Mouse (Mus musculus) heart, embryonic 11.5 days (tissue): Measurements from ENCODE around the gene Prr5l. TPM values are rescaled to one million over a fixed set of nuclear protein-coding genes. Genes with fewer than 3 reads are reported as not detected.

Experiments
- ATAC-seq: fragments of 200-750 bp; cut with Nextera tagmentation; replicated peaks from 2 replicates; pipeline ENCODE4 v1.8.0; 2017; ENCODE audit warnings: moderate library complexity; ENCODE audit not compliant: insufficient number of reproducible peaks, low FRiP score, low TSS enrichment
- H3K27ac ChIP-seq: fragments of 300-500 bp; sonication (generic); 2 replicates; pipeline ENCODE4 v1.5.1; 2014; ENCODE audit warnings: mild to moderate bottlenecking, low read depth, low read length
- H3K27me3 ChIP-seq: fragments of 300-500 bp; sonication (generic); 2 replicates; pipeline ENCODE4 v1.6.1; 2014; ENCODE audit warnings: mild to moderate bottlenecking, low read length, mixed read lengths; ENCODE audit not compliant: control insufficient read depth, insufficient read depth
- H3K36me3 ChIP-seq: fragments of 300-500 bp; sonication (generic); 2 replicates; pipeline ENCODE4 v1.6.1; 2014; ENCODE audit warnings: mild to moderate bottlenecking, low read length, moderate library complexity, mixed read lengths; ENCODE audit not compliant: control insufficient read depth, insufficient read depth
- H3K4me1 ChIP-seq: fragments of 300-500 bp; sonication (generic); 2 replicates; pipeline ENCODE4 v1.6.1; 2014; ENCODE audit warnings: low read length; ENCODE audit not compliant: control insufficient read depth, insufficient read depth
- H3K4me2 ChIP-seq: fragments of 300-500 bp; sonication (generic); 2 replicates; pipeline ENCODE4 v1.6.1; 2014; ENCODE audit warnings: mild to moderate bottlenecking, moderate library complexity
- H3K4me3 ChIP-seq: fragments of 300-500 bp; sonication (generic); 2 replicates; pipeline ENCODE4 v1.5.1; 2014; ENCODE audit warnings: low read depth, low read length
- H3K9ac ChIP-seq: fragments of 300-500 bp; sonication (generic); 2 replicates; pipeline ENCODE4 v1.6.1; 2014; ENCODE audit warnings: mild to moderate bottlenecking, low read depth, low read length, moderate library complexity
- H3K9me3 ChIP-seq: fragments of 300-500 bp; sonication (generic); replicated peaks from 2 replicates; pipeline ENCODE4 v1.6.1; 2016; ENCODE audit warnings: low read length; ENCODE audit not compliant: control insufficient read depth
- WGBS: fragments of 180-500 bp; shearing (Covaris S2); extraction: QIAGEN DNeasy Blood & Tissue Kit; methylation state at CpG from one replicate; pipeline ENCODE4 v1.1.7; 2014; ENCODE audit not compliant: insufficient replicate concordance; 5-methylcytosine and 5-hydroxymethylcytosine counted together
- polyA plus RNA-seq: library from polyadenylated mRNA; unstranded; fragments of >200 nt; fragmentation: Nextera tagmentation; extraction: Ambion mirVana; gene quantifications from 2 replicates; pipeline ENCODE4 v1.2.1, GENCODE M21; 2014

The Prr5l gene
- polyA plus RNA-seq, 1 experiment from 2014 or later: 9.2 TPM

GRCm38 (mm10) chr2:101722370-101723332 is 160.2 kb downstream of the Prr5l start:
- Histone ChIP-seq H3K27ac (peak overlapping the region; percentile 65), H3K9me3 (no peaks in the 10 kb centered on the region), H3K36me3 (no peaks in the 10 kb centered on the region), H3K4me2 (no peak overlapping the region), H3K9ac (no peak overlapping the region), H3K27me3 (no peaks in the 10 kb centered on the region), H3K4me1 (peaks cover 18% of the 10 kb centered on the region), H3K4me3 (no peak overlapping the region)
- WGBS: 45% methylated on average over 8 of the region's 8 CpGs
- no peak; the same call in 1 of the 2 replicates for ATAC-seq

DNA sequence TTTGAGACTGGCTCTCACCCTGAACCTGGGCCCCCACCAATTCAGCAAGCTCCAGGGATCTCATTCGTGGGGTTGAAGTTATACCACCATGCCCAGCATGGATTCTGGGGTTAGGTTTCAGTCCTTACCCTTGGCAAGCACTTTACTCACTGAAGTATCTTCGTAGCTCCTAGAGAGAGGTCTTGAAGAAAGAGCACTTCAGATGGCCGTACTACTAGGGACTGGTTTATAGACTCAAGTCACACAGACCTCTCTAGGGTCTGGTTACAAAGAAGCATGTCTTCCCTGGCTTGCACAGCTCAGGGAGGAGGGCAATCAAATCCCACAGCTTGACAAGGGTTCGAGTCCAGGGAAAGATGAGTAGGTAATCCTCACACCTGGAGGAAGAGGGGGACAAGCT is 161.0 kb downstream of the Prr5l start:
- no peak overlapping the region for H3K4me2 ChIP-seq
- peak overlapping the region; percentile 65; the same call in 1 of the 2 replicates for H3K27ac ChIP-seq
- no peak overlapping the region for H3K9ac ChIP-seq
- no peaks in the 10 kb centered on the region for H3K9me3 ChIP-seq
- ATAC-seq: no peak
- peaks cover 18% of the 10 kb centered on the region for H3K4me1 ChIP-seq
- no peaks in the 10 kb centered on the region for H3K27me3 ChIP-seq
- H3K4me3 ChIP-seq: no peak overlapping the region
- H3K36me3 ChIP-seq: no peaks in the 10 kb centered on the region
- 83% methylated on average over 4 of the region's 4 CpGs for WGBS

DNA sequence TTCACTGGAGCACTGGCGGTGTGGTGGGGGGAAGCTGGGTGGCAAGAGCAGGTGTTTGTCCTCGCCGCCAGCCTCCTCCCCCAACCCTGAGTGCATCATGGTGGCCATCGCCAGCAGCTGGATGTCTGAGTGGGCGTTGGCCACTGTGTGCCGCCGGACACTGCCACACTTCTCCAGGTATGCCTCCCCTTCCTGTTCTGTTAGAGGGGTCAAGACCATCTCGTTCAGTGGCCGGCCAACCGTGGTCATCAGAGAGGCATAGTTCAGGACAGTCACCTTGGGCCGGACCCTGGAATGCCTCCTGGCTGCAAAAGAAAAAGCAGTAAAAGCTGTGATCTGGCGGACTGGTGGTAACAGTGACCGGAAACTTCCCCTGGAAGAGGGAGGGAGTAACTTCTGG is 165.7 kb downstream of the Prr5l start:
- Histone ChIP-seq H3K9ac (no peak overlapping the region), H3K27ac (no peak overlapping the region), H3K4me2 (no peak overlapping the region), H3K9me3 (no peaks in the 10 kb centered on the region), H3K27me3 (no peaks in the 10 kb centered on the region), H3K36me3 (no peaks in the 10 kb centered on the region), H3K4me3 (no peak overlapping the region), H3K4me1 (peaks cover under 1% of the 10 kb centered on the region)
- WGBS: 88% methylated on average over 13 of the region's 13 CpGs
- ATAC-seq: no peak

GRCm38 (mm10) chr2:101715650-101716323 is 167.0 kb downstream of the Prr5l start:
- Histone ChIP-seq H3K27me3 (no peaks in the 10 kb centered on the region), H3K36me3 (no peaks in the 10 kb centered on the region), H3K4me3 (no peak overlapping the region), H3K9me3 (no peaks in the 10 kb centered on the region), H3K27ac (no peak overlapping the region), H3K9ac (no peak overlapping the region), H3K4me2 (no peak overlapping the region), H3K4me1 (no peaks in the 10 kb centered on the region; the same call in 1 of the 2 replicates)
- no peak for ATAC-seq
- WGBS: 71% methylated on average over 8 of the region's 8 CpGs

- ATAC-seq: no peak
- Histone ChIP-seq H3K27ac (no peak overlapping the region), H3K27me3 (no peaks in the 10 kb centered on the region)
Observed at GRCm38 (mm10) chr2:101711608-101712007, 171.2 kb downstream of the Prr5l start.

DNA sequence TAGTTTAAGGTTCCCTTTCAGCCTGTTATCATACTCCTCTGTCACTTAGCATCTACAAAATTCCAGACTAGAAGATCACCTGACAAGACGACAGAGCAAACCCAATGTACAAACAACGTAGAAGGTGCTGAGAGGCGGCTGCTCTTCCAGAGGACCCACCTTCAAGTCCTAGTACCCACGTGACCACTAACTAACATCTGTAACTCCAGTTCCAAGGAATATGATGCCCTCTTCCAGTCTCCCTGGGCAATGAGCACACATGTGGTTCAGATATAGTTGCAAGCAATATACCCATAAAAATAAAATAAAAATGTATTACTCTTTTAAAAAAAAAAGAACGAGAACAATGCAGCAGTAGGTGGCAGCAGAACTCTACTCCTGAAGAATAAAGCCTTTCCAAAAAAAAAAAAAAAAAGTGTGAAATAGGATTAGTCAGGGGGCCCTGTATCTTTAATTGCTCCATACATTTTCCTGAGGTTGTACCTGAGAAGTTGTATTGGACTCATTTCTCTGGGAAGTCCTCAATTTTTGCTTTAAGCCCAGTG is 176.8 kb downstream of the Prr5l start:
- ATAC-seq: no peak
- H3K27ac ChIP-seq: no peak overlapping the region
- 43% methylated on average over 5 of the region's 5 CpGs for WGBS

More at GRCm38 (mm10) chr2:101711608-101712007, 171.2 kb downstream of the Prr5l start:
- no peaks in the 10 kb centered on the region for H3K9me3 ChIP-seq
- no peak overlapping the region for H3K4me2 ChIP-seq
- no peak overlapping the region for H3K4me3 ChIP-seq
- no peaks in the 10 kb centered on the region for H3K36me3 ChIP-seq
- no peak overlapping the region for H3K9ac ChIP-seq
- no peaks in the 10 kb centered on the region; the same call in 1 of the 2 replicates for H3K4me1 ChIP-seq
- WGBS: 57% methylated on average over 3 of the region's 3 CpGs

GRCm38 (mm10) chr2:101699284-101699683 is 183.5 kb downstream of the Prr5l start:
- no peaks in the 10 kb centered on the region for H3K4me1 ChIP-seq
- no peak for ATAC-seq
- 83% methylated on average over 4 of the region's 4 CpGs for WGBS
- no peak overlapping the region for H3K4me3 ChIP-seq
- no peak overlapping the region for H3K9ac ChIP-seq
- H3K4me2 ChIP-seq: no peak overlapping the region
- peaks cover 15% of the 10 kb centered on the region for H3K36me3 ChIP-seq
- no peaks in the 10 kb centered on the region for H3K9me3 ChIP-seq
- H3K27ac ChIP-seq: no peak overlapping the region
- no peaks in the 10 kb centered on the region for H3K27me3 ChIP-seq

More for the DNA sequence above, 176.8 kb downstream of the Prr5l start:
- no peaks in the 10 kb centered on the region for H3K36me3 ChIP-seq
- no peaks in the 10 kb centered on the region for H3K27me3 ChIP-seq
- H3K9ac ChIP-seq: no peak overlapping the region
- H3K4me3 ChIP-seq: no peak overlapping the region
- H3K9me3 ChIP-seq: no peaks in the 10 kb centered on the region
- H3K4me2 ChIP-seq: no peak overlapping the region
- no peaks in the 10 kb centered on the region; the same call in 1 of the 2 replicates for H3K4me1 ChIP-seq

DNA sequence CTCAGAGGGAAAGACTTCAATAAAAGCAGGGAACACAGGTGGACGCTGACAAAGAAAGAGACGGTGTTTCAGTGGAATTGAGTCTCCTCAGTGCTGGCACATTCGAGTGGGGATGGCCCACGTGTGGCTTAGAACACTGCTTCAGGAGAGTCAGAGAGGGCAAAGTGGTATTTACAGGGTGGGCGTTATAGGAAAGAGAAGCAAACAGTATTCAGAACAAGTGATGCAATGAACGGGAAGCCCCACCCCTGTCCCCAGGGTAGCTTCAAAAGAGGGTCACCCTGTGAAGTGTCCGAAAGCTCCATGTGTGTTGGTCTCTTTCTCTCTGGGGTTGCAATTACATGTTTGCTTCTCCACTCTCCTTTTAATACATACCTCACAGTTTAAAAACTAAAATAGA is 187.2 kb downstream of the Prr5l start:
- H3K27me3 ChIP-seq: no peaks in the 10 kb centered on the region
- H3K36me3 ChIP-seq: peaks cover 17% of the 10 kb centered on the region
- H3K4me1 ChIP-seq: no peaks in the 10 kb centered on the region
- no peaks in the 10 kb centered on the region for H3K9me3 ChIP-seq
- H3K4me3 ChIP-seq: no peak overlapping the region
- H3K9ac ChIP-seq: no peak overlapping the region
- H3K27ac ChIP-seq: no peak overlapping the region
- no peak overlapping the region for H3K4me2 ChIP-seq
- no peak for ATAC-seq
- WGBS: 88% methylated on average over 7 of the region's 7 CpGs
